Mouse (Mus musculus) forebrain, embryonic 14.5 days (tissue): Measurements from ENCODE around the gene Arpp21. TPM values are rescaled to one million over a fixed set of nuclear protein-coding genes. Genes with fewer than 3 reads are reported as not detected.

ENCODE experiments used
- ATAC-seq: fragments of 200-750 bp; cut with Nextera tagmentation; 2 replicates; pipeline ENCODE4 v1.8.0; 2017; ENCODE audit warnings: mild to moderate bottlenecking, moderate library complexity
- DNase-seq: peaks from one replicate; pipeline ENCODE4 v3.0.0-alpha.2; 2015; ENCODE audit warnings: low spot score
- H3K27ac ChIP-seq: fragments of 300-500 bp; sonication (generic); 2 replicates; pipeline ENCODE4 v1.5.1; 2014; ENCODE audit warnings: low read depth, mild to moderate bottlenecking, control low read depth, low read length, moderate library complexity
- H3K27me3 ChIP-seq: fragments of 300-500 bp; sonication (generic); replicated peaks from 2 replicates; pipeline ENCODE4 v1.6.1; 2014; ENCODE audit warnings: low read length, control low read depth, mixed read lengths; ENCODE audit not compliant: control insufficient read depth, insufficient read depth
- H3K36me3 ChIP-seq: fragments of 300-500 bp; sonication (generic); 2 replicates; pipeline ENCODE4 v1.6.1; 2014; ENCODE audit warnings: low read length, control low read depth; ENCODE audit not compliant: control insufficient read depth, insufficient read depth
- H3K4me1 ChIP-seq: fragments of 300-500 bp; sonication (generic); 2 replicates; pipeline ENCODE4 v1.6.1; 2014; ENCODE audit warnings: antibody characterized with exemption, low read length, control low read depth; ENCODE audit not compliant: control insufficient read depth, insufficient read depth
- H3K4me2 ChIP-seq: fragments of 300-500 bp; sonication (generic); 2 replicates; pipeline ENCODE4 v1.6.1; 2014; ENCODE audit warnings: mild to moderate bottlenecking, control low read depth, low read length
- H3K4me3 ChIP-seq: fragments of 300-500 bp; sonication (generic); 2 replicates; pipeline ENCODE4 v1.5.1; 2014; ENCODE audit warnings: low read depth, low read length, control low read depth
- H3K9ac ChIP-seq: fragments of 300-500 bp; sonication (generic); 2 replicates; pipeline ENCODE4 v1.6.1; 2014; ENCODE audit warnings: mild to moderate bottlenecking, low read length, control low read depth, moderate library complexity
- H3K9me3 ChIP-seq: fragments of 300-500 bp; sonication (generic); replicated peaks from 2 replicates; pipeline ENCODE4 v1.6.1; 2016; ENCODE audit warnings: low read length, control low read depth, mixed read lengths; ENCODE audit not compliant: control insufficient read depth
- WGBS: fragments of 180-500 bp; shearing (Covaris S2); extraction: QIAGEN DNeasy Blood & Tissue Kit; methylation state at CpG from one replicate; pipeline ENCODE4 v1.1.7; 2014; 5-methylcytosine and 5-hydroxymethylcytosine counted together
- polyA plus RNA-seq: library from polyadenylated mRNA; unstranded; fragments of >200 nt; fragmentation: Nextera tagmentation; extraction: Ambion mirVana; gene quantifications from 2 replicates; pipeline ENCODE4 v1.2.1, GENCODE M21; 2014

Gene Arpp21
- polyA plus RNA-seq, 1 experiment from 2014 or later = 29.2 TPM

DNA sequence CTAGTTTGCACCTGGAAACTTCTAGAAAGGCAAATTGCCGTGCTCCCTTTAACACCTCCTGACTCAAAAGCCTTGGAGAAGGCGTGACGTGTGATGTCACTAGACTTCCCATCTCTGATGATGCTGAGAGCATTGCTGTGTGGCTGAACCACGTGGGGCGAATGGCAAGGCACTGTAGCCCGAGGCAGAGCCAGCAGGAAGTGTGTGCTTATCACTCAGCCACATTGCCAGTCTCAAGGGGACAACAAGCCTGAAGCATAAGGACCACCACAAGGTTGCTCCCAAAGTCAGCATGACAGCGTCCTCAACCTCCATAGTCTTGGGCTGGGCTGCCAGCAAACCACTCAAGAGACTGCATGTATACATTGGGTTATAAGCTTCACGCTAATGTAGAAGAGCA is 95.1 kb downstream of the Arpp21 start:
- H3K36me3 ChIP-seq = 0 out of 2 replicates have a peak, but pooled peaks cover 4% of the 10 kb centered on the region
- no peaks in the 10 kb centered on the region for H3K27me3 ChIP-seq
- no peak for DNase-seq
- H3K27ac ChIP-seq = no peak overlapping the region
- H3K4me2 ChIP-seq = no peak overlapping the region
- H3K9me3 ChIP-seq = no peaks in the 10 kb centered on the region
- no peaks in the 10 kb centered on the region for H3K4me1 ChIP-seq
- no peak for ATAC-seq
- 87% methylated on average over 8 of the region's 8 CpGs for WGBS
- H3K4me3 ChIP-seq = no peak overlapping the region
- no peak overlapping the region for H3K9ac ChIP-seq

DNA sequence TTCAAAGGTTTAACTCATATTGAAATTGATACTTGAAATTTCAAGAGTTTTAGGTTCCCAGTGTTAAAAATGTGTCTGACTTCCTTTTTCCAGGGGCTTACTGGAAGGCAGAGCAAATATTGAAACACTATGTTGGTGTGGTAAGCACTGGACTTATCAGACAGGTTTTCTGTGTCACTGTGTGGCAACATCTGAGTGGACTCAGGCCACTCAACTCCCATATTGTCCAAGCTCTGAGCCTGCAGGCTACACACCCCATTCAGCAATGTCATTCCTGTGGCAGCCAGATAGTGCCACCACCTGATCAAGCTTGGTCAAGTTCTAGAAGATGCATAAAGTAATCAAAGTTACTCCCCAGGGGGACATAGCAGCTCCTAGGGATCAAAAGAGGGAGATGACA is 97.9 kb downstream of the Arpp21 start:
- DNase-seq = no peak
- ATAC-seq = no peak
- no peak overlapping the region for H3K9ac ChIP-seq

DNA sequence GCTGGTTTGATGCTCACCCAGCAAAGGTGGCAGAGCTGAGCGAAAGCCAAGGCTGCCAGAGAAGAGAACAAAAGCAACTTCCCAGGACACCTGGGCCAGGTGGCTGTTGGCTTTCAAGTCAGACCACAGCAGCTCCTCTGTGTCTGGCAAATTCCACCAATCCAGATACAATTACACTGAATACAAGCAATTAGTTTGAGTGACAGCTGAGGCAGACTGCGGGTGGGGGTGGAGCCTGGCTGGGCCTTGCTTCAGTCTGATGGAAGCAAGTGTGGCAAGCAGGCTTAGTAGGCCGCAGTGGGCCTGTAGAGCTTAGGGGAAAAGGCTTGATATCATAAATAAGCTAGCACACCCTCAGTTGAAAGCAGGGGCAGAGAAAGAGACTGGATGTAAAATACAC is 104.9 kb downstream of the Arpp21 start:
- Histone ChIP-seq H3K4me2 (no peak overlapping the region), H3K4me3 (no peak overlapping the region), H3K27me3 (no peaks in the 10 kb centered on the region), H3K9me3 (no peaks in the 10 kb centered on the region), H3K36me3 (0 out of 2 replicates have a peak, but pooled peaks cover 4% of the 10 kb centered on the region), H3K9ac (no peak overlapping the region), H3K27ac (peak overlapping the region; percentile 67), H3K4me1 (peaks cover 9% of the 10 kb centered on the region; the same call in 1 of the 2 replicates)
- ATAC-seq (peak; percentile 94), DNase-seq (peak; percentile 91)
- WGBS = 4% methylated on average over 3 of the region's 3 CpGs

More for the DNA sequence above, 97.9 kb downstream of the Arpp21 start:
- H3K9me3 ChIP-seq = no peaks in the 10 kb centered on the region
- no peaks in the 10 kb centered on the region for H3K27me3 ChIP-seq
- H3K4me3 ChIP-seq = no peak overlapping the region
- H3K4me1 ChIP-seq = no peaks in the 10 kb centered on the region
- H3K4me2 ChIP-seq = no peak overlapping the region
- H3K36me3 ChIP-seq = 0 out of 2 replicates have a peak, but pooled peaks cover 4% of the 10 kb centered on the region
- H3K27ac ChIP-seq = no peak overlapping the region

DNA sequence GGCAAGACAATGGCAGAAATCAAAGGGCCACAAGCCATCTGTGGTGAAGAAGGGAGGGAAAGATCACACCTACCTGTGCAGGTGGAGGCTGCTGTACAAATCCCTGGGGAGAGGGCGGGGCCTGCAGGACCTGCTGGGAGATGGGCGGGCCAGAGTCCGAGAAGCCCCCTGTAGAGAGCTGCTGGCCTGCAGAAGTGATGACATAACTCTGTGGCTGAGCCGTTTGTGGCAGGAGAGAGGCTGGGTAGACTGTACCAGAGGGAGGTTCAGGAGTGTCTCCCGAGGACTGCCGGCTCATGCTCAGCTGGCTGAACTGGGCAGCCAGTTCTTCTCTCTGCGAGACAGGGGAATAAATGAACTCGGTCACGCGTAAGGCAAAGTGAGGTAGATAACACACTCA is 111.1 kb downstream of the Arpp21 start:
- Histone ChIP-seq H3K27ac (no peak overlapping the region), H3K4me3 (no peak overlapping the region), H3K9ac (no peak overlapping the region), H3K4me1 (peaks cover 5% of the 10 kb centered on the region; the same call in 1 of the 2 replicates), H3K36me3 (peaks cover 10% of the 10 kb centered on the region; the same call in 1 of the 2 replicates), H3K27me3 (no peaks in the 10 kb centered on the region), H3K9me3 (no peaks in the 10 kb centered on the region), H3K4me2 (no peak overlapping the region)
- DNase-seq = no peak
- ATAC-seq = no peak
- 29% methylated on average over 10 of the region's 10 CpGs for WGBS

DNA sequence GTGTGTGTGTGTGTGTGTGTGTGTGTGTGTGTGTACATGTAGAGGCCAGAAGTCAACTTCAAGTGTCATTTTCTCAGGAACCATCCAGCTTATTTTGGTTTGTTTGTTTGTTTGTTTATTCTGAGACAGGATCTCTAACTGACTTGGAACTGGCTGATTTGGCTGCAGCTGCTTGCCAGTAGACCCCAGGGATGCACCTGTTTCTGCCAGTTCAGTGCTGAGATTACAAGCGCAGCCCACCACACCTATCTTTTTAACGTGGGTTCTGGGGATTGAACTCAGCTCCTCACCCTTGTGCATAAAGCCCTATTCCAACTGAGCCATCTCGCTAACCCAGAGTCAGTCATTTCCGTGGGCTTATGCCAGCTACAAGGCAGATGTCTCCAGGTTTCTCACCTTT is 111.6 kb downstream of the Arpp21 start:
- Histone ChIP-seq H3K9me3 (no peaks in the 10 kb centered on the region), H3K27ac (no peak overlapping the region), H3K27me3 (no peaks in the 10 kb centered on the region), H3K9ac (no peak overlapping the region), H3K36me3 (peaks cover 10% of the 10 kb centered on the region; the same call in 1 of the 2 replicates), H3K4me1 (peaks cover 7% of the 10 kb centered on the region; the same call in 1 of the 2 replicates), H3K4me2 (no peak overlapping the region), H3K4me3 (no peak overlapping the region)
- ATAC-seq = no peak
- 63% methylated on average over 4 of the region's 4 CpGs for WGBS
- DNase-seq = no peak

DNA sequence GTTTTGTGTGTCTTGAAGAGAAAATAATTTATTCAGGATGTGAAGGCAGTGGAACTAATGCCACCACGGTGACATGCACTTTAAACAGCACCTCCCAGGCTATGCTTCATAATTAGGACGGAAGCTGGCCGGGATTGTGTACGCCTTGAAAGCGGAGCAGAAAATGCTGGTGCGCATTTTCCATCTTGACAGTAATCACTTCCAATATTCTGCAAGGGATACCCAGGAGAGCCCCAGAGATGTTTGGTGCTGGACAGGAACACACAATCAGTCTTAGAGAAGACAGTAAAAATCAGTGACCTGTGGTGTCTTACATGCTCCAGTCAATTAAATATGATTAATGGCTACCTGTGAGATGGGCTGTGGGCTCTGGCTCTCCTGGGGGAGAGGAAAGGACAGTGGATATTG is 112.3 kb downstream of the Arpp21 start:
- no peaks in the 10 kb centered on the region for H3K27me3 ChIP-seq
- no peaks in the 10 kb centered on the region for H3K9me3 ChIP-seq
- 0 out of 2 replicates have a peak overlapping the region, but pooled peaks have one; percentile 12 for H3K4me2 ChIP-seq
- H3K4me1 ChIP-seq = peaks cover 14% of the 10 kb centered on the region; the same call in 1 of the 2 replicates
- H3K9ac ChIP-seq = 0 out of 2 replicates have a peak overlapping the region, but pooled peaks have one; percentile 5
- H3K27ac ChIP-seq = peak overlapping the region; percentile 17
- no peak overlapping the region for H3K4me3 ChIP-seq
- DNase-seq (peak; percentile 83), ATAC-seq (peak; percentile 78)
- peaks cover 10% of the 10 kb centered on the region; the same call in 1 of the 2 replicates for H3K36me3 ChIP-seq
- WGBS = 4% methylated on average over 6 of the region's 6 CpGs

DNA sequence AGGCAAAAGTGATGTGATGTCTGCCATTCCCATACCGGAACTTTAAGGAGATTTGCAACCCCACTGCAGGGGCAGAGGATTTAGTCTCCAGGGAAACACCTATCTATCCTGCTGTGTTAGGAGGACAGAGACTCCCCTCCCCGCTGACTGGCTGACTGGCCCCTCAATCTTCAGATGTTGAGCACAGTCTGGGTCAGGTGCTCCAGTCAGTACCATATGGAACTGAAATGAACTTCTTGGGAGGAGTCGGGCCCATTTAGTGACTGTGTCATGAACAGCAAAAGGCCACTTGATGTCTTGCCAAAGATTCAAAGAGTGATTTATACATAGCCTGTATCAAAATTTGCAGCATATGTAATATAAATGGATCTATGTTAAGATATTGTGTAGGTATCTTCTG is 116.2 kb downstream of the Arpp21 start:
- H3K4me2 ChIP-seq = no peak overlapping the region
- no peak overlapping the region for H3K9ac ChIP-seq
- no peak overlapping the region for H3K27ac ChIP-seq
- no peak for DNase-seq
- H3K4me1 ChIP-seq = peaks cover 14% of the 10 kb centered on the region; the same call in 1 of the 2 replicates
- 38% methylated on average over 3 of the region's 3 CpGs for WGBS
- H3K27me3 ChIP-seq = no peaks in the 10 kb centered on the region
- H3K36me3 ChIP-seq = peaks cover 6% of the 10 kb centered on the region; the same call in 1 of the 2 replicates
- no peaks in the 10 kb centered on the region for H3K9me3 ChIP-seq
- no peak overlapping the region for H3K4me3 ChIP-seq
- no peak for ATAC-seq

DNA sequence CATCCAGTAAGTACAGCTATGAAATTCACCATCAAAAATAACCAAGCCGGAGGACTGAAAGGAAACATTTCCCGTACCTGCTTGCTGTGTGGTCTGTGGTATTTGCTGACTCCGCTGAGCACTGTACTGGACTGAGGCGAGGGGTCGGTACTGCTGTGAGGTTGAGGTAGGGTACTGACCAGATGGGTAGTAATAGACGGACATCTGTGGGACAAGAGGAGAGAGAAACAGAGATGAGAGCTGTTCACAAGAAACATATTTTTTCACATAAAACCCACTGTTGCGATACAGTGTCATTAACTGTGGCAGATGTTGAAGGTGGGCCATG is 116.7 kb downstream of the Arpp21 start:
- Histone ChIP-seq H3K4me2 (peak overlapping the region; percentile 58), H3K36me3 (peaks cover 6% of the 10 kb centered on the region; the same call in 1 of the 2 replicates), H3K4me1 (peaks cover 14% of the 10 kb centered on the region; the same call in 1 of the 2 replicates), H3K9me3 (no peaks in the 10 kb centered on the region), H3K9ac (peak overlapping the region; percentile 55; the same call in 1 of the 2 replicates), H3K27ac (no peak overlapping the region), H3K27me3 (no peaks in the 10 kb centered on the region), H3K4me3 (no peak overlapping the region)
- 21% methylated on average over 7 of the region's 7 CpGs for WGBS
- ATAC-seq = peak; percentile 22; the same call in 1 of the 2 replicates
- DNase-seq = no peak

DNA sequence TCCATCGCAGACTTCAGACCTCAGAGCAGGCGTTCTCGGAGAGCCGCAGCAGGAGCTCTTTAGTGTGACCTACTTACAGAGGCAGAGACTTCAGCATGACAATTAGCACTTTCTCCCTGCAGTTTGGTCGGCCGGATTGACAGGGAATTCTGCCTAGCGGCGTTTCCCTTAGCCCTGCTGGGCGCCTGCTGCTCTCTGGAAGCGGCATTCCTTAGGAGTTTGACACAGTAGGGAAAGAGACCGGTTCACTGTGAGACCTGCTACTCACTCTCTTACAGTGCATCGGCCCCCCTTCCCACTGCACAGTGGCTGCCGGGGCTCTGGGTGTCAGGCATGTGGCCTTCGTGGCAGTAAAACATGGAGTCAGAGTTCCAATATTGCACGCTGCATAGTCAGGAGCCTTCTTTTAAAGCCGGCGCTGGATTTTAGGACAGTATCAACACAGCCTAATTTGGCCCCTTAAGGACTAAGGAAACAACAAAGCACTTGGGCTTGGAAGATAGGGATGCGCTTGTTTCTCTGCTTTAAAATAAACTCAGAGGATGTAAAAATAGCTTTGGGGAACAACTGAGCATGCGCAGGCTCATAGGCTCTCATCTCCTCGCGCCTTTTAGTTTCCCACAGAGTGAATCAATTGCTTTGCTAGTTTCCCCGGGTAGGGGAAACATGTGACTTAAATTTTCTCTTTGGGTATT is 117.2 kb downstream of the Arpp21 start:
- H3K9me3 ChIP-seq = no peaks in the 10 kb centered on the region
- H3K27me3 ChIP-seq = no peaks in the 10 kb centered on the region
- peaks cover 12% of the 10 kb centered on the region; the same call in 1 of the 2 replicates for H3K4me1 ChIP-seq
- peak overlapping the region; percentile 55; the same call in 1 of the 2 replicates for H3K9ac ChIP-seq
- peak overlapping the region; percentile 20 for H3K4me3 ChIP-seq
- peak; percentile 72 for ATAC-seq
- peak overlapping the region; percentile 76; the same call in 1 of the 2 replicates for H3K27ac ChIP-seq
- DNase-seq = peak; percentile 78
- H3K36me3 ChIP-seq = peaks cover 6% of the 10 kb centered on the region; the same call in 1 of the 2 replicates
- WGBS = 1% methylated on average over 22 of the region's 22 CpGs
- peak overlapping the region; percentile 58 for H3K4me2 ChIP-seq
